Mouse (Mus musculus): Measurements from ENCODE around the gene Gm11127. TPM values are rescaled to one million over a fixed set of nuclear protein-coding genes. Genes with fewer than 3 reads are reported as not detected.
"Not testable (repeated sequence)": the region's sequence is repeated elsewhere in the genome, so short reads cannot be mapped to it uniquely, and the experiment has no call there.

Gene Gm11127
- 1 to 10 TPM in 3 of 4 experiments, under 1 TPM in 1; 1.00 to 5.0 (median 2.2) TPM for total RNA-seq (2022)

GRCm38 (mm10) chr17:36058362-36058761 is at the start of gene Gm11127:
Gm11127 (minus strand) TSS chr17:36058371.
- not testable (repeated sequence) for DNase-seq (ENCODE audit: low spot score in 2 of 2)

- not testable (repeated sequence) for DNase-seq (ENCODE audit: low spot score in 2 of 2)
Measured at GRCm38 (mm10) chr17:36102091-36102490, 43.9 kb upstream of the Gm11127 start.

- DNase-seq (ENCODE audit: low spot score in 2 of 2): not testable (repeated sequence)
Measured at GRCm38 (mm10) chr17:36099603-36100002, 41.4 kb upstream of the Gm11127 start.

GRCm38 (mm10) chr17:36093936-36094335 is 35.8 kb upstream of the Gm11127 start:
- no peak for DNase-seq (ENCODE audit: low spot score in 2 of 2)

- not testable (repeated sequence) for DNase-seq (ENCODE audit: low spot score in 2 of 2)
Measured at GRCm38 (mm10) chr17:36092520-36092919, 34.3 kb upstream of the Gm11127 start.

- DNase-seq (ENCODE audit: low spot score in 2 of 2): not testable (repeated sequence)
Measured at GRCm38 (mm10) chr17:36091933-36092332, 33.8 kb upstream of the Gm11127 start.

GRCm38 (mm10) chr17:36085976-36086375 is 27.8 kb upstream of the Gm11127 start:
- not testable (repeated sequence) for DNase-seq (ENCODE audit: low spot score in 2 of 2)

GRCm38 (mm10) chr17:36083870-36084451 is 25.8 kb upstream of the Gm11127 start:
- DNase-seq (ENCODE audit: low spot score in 2 of 2): no peak

GRCm38 (mm10) chr17:36083266-36083869 is 25.2 kb upstream of the Gm11127 start:
- no peak for DNase-seq (ENCODE audit: low spot score in 2 of 2)

GRCm38 (mm10) chr17:36082519-36083232 is 24.5 kb upstream of the Gm11127 start:
- not testable (repeated sequence) for DNase-seq (ENCODE audit: low spot score in 2 of 2)

- not testable (repeated sequence) for DNase-seq (ENCODE audit: low spot score in 2 of 2)
Measured at GRCm38 (mm10) chr17:36081901-36082300, 23.7 kb upstream of the Gm11127 start.

GRCm38 (mm10) chr17:36060829-36061228 is 2.7 kb upstream of the Gm11127 start:
- peak; percentile 63 to 88 for DNase-seq (ENCODE audit: low spot score in 2 of 2)

- DNase-seq (ENCODE audit: low spot score in 2 of 2): not testable (repeated sequence)
Measured at GRCm38 (mm10) chr17:36057927-36058326, 244 bp downstream of the Gm11127 start.

- DNase-seq (ENCODE audit: low spot score in 2 of 2): no peak
Measured at GRCm38 (mm10) chr17:36043286-36043685, 14.9 kb downstream of the Gm11127 start.

GRCm38 (mm10) chr17:36042610-36043169 is 15.5 kb downstream of the Gm11127 start, which contains the start of the genes H2-T22 and Gm6034:
H2-T22 (minus strand) TSS chr17:36042747.
Gm6034 (plus strand) TSS chr17:36042961.
- peak; percentile 60 to 82 for DNase-seq (ENCODE audit: low spot score in 2 of 2)

GRCm38 (mm10) chr17:36042055-36042454 is 16.1 kb downstream of the Gm11127 start:
- DNase-seq (ENCODE audit: low spot score in 2 of 2): not testable (repeated sequence)

- not testable (repeated sequence) for DNase-seq (ENCODE audit: low spot score in 2 of 2)
Measured at GRCm38 (mm10) chr17:36040604-36041003, 17.6 kb downstream of the Gm11127 start.

GRCm38 (mm10) chr17:36036126-36036525 is 22.0 kb downstream of the Gm11127 start:
- not testable (repeated sequence) for DNase-seq (ENCODE audit: low spot score in 2 of 2)

GRCm38 (mm10) chr17:36035010-36035638 is 23.0 kb downstream of the Gm11127 start:
- DNase-seq (ENCODE audit: low spot score in 2 of 2): peak in 1 of 2 experiments; percentile 56

- not testable (repeated sequence) for DNase-seq (ENCODE audit: low spot score in 2 of 2)
Measured at GRCm38 (mm10) chr17:36034524-36034923, 23.6 kb downstream of the Gm11127 start.

GRCm38 (mm10) chr17:36032351-36032875 is 25.8 kb downstream of the Gm11127 start, which contains the start of gene H2-T23:
H2-T23 (minus strand) TSS chr17:36032855.
- not testable (repeated sequence) for DNase-seq (ENCODE audit: low spot score in 2 of 2)

Data from layer of hippocampus, adult 8-10 months (tissue).